ENCODE assay signal across 21 mouse cellular contexts in the genomic region with DNA sequence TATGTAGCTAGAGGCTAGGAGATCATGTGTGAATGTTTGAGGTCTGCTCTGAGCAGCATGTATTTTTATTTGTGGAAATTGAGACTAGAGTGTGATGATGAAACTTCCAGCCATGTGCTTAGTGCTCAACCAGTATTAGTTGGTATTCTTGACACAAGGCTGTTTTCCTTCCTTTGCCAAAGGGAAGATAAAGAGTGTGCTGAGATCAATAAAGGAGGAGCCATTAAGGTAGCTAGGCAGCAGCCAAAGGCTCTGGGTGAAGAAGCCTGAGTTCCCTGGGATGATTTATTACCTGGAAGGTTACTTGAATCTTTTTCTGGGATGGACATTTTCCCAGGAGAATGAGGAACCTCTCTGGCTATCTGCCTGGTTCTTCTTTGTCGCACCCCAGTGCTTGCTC. TPM values are rescaled to one million over a fixed set of nuclear protein-coding genes. Genes with fewer than 3 reads are reported as not detected.
"Had no signal": no experiment of that assay in that cellular context is flagged by ENCODE, and none has a peak within 500 bp of the region (broad histone marks: within the 10 kb centered on the region; RNA-seq: fewer than 3 reads in every experiment).

No protein-coding gene starts in this region.

- H3K4me1 ChIP-seq: kidney, embryonic 15.5 days; liver, embryonic 13.5 days; midbrain, embryonic 15.5 days; neural tube, embryonic 12.5 days had no signal

- H3K27me3 ChIP-seq: kidney, embryonic 15.5 days; liver, embryonic 13.5 days; midbrain, embryonic 15.5 days; neural tube, embryonic 12.5 days had no signal

- H3K9me3 ChIP-seq: kidney, embryonic 15.5 days; liver, embryonic 13.5 days; midbrain, embryonic 15.5 days; neural tube, embryonic 12.5 days had no signal

- DNase-seq: kidney, adult 8-10 months; kidney, postnatal 10 days; kidney, postnatal 36 days; layer of hippocampus, postnatal 36 days; liver, embryonic 13.5 days; lung, adult 2 months; lung, postnatal 14 days; lung, postnatal 4 days; right cerebral cortex, adult 18-20 months; right cerebral cortex, postnatal 14 days; right cerebral cortex, postnatal 4 days; thymus, adult 2 months had no signal

- H3K36me3 ChIP-seq: kidney, embryonic 15.5 days; liver, embryonic 13.5 days; midbrain, embryonic 15.5 days; neural tube, embryonic 12.5 days had no signal

- H3K27ac ChIP-seq: kidney, embryonic 15.5 days; left cerebral cortex, adult 2 months; liver, embryonic 13.5 days; midbrain, embryonic 15.5 days; neural tube, embryonic 12.5 days; stomach, postnatal 0 days had no signal

- H3K4me2 ChIP-seq: kidney, embryonic 15.5 days; liver, embryonic 13.5 days; midbrain, embryonic 11.5 days; midbrain, embryonic 15.5 days; neural tube, embryonic 12.5 days had no signal

- ATAC-seq: midbrain, embryonic 15.5 days had no signal

- H3K9ac ChIP-seq: kidney, embryonic 15.5 days; liver, embryonic 13.5 days; midbrain, embryonic 15.5 days; neural tube, embryonic 12.5 days had no signal

- H3K4me3 ChIP-seq: kidney, embryonic 15.5 days; left cerebral cortex, adult 2 months; liver, embryonic 13.5 days; midbrain, embryonic 15.5 days; myocyte; neural tube, embryonic 12.5 days had no signal

RNA-seq across cellular contexts. Expression of a gene that starts 30.9 kb away (rescaled TPM):
- total RNA-seq: megakaryocyte progenitor cell, adult 5-6 weeks; monocyte, adult 5-6 weeks had no signal
